Mouse (Mus musculus): ENCODE measurements around the gene Olfr694. TPM values are rescaled to one million over a fixed set of nuclear protein-coding genes. Genes with fewer than 3 reads are reported as not detected.

Gene Olfr694
- polyA plus RNA-seq, 1 experiment from 2014 or later, result not detected

DNA sequence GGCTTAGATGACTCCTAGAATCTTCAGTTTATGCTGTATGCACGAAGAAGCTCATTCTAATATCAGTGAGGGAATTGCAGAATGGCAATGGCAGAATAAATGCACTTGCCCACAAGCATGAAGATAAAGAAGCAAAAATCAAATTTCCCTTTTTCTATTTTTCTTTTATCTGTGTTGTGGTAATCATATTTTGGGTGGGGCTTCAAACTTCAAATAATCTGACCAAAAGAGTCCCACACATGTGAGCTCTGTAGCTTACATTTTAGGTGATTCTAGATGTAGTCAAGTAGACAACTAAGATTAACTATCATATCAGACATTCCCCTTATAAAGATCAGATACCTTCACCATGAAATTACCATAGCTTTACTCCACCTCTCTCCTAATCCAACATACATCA, 41.8 kb downstream of the Olfr694 start:
- Histone ChIP-seq H3K4me2 (no peak overlapping the region), H3K36me3 (no peaks in the 10 kb centered on the region), H3K27ac (no peak overlapping the region), H3K4me1 (no peaks in the 10 kb centered on the region), H3K9ac (no peak overlapping the region), H3K4me3 (no peak overlapping the region), H3K9me3 (no peaks in the 10 kb centered on the region), H3K27me3 (no peaks in the 10 kb centered on the region)
- 73% methylated on average over 1 of the region's 1 CpGs for WGBS
- ATAC-seq (ENCODE audit: insufficient number of reproducible peaks, low FRiP score, low TSS enrichment, low read depth), result no peak

- Histone ChIP-seq H3K9ac (no peak overlapping the region), H3K4me3 (no peak overlapping the region), H3K4me1 (no peaks in the 10 kb centered on the region), H3K4me2 (no peak overlapping the region), H3K27me3 (no peaks in the 10 kb centered on the region), H3K27ac (no peak overlapping the region), H3K36me3 (no peaks in the 10 kb centered on the region), H3K9me3 (no peaks in the 10 kb centered on the region)
- ATAC-seq (ENCODE audit: insufficient number of reproducible peaks, low FRiP score, low TSS enrichment, low read depth), result no peak
- 80% methylated on average over 1 of the region's 1 CpGs for WGBS
These were observed 46.4 kb downstream of the Olfr694 start for GRCm38 (mm10) chr7:106645261-106645660.

GRCm38 (mm10) chr7:106644222-106644870, 47.3 kb downstream of the Olfr694 start:
- Histone ChIP-seq H3K9ac (no peak overlapping the region), H3K27ac (no peak overlapping the region), H3K4me3 (no peak overlapping the region), H3K9me3 (no peaks in the 10 kb centered on the region), H3K4me2 (no peak overlapping the region), H3K4me1 (no peaks in the 10 kb centered on the region), H3K36me3 (no peaks in the 10 kb centered on the region), H3K27me3 (no peaks in the 10 kb centered on the region)
- 75% methylated on average over 3 of the region's 3 CpGs for WGBS
- no peak for ATAC-seq (ENCODE audit: insufficient number of reproducible peaks, low FRiP score, low TSS enrichment, low read depth)

DNA sequence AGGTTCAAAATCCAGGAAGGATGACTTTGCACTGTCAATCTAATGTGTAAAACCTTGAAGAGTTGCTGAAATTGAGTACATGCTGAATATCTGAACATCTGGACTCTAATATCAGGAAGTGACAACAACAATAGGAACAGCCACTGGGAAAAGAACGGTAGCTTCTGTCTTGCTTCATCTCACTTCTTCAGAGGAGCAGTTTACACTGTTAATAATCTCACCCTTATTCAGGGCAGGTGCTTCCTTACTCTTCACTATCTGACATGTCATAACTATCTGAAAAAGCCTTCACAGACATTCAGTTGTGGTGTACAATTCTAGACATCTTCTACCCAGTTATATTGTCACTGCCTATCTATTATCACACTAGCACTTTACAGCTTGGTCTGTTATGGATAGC, 50.8 kb downstream of the Olfr694 start:
- no peaks in the 10 kb centered on the region for H3K9me3 ChIP-seq
- H3K27me3 ChIP-seq, result no peaks in the 10 kb centered on the region
- H3K4me3 ChIP-seq, result no peak overlapping the region
- no peaks in the 10 kb centered on the region for H3K4me1 ChIP-seq
- H3K36me3 ChIP-seq, result no peaks in the 10 kb centered on the region
- no peak for ATAC-seq (ENCODE audit: insufficient number of reproducible peaks, low FRiP score, low TSS enrichment, low read depth)
- H3K27ac ChIP-seq, result no peak overlapping the region
- H3K4me2 ChIP-seq, result no peak overlapping the region
- WGBS, result 71% methylated on average over 1 of the region's 1 CpGs
- no peak overlapping the region for H3K9ac ChIP-seq

DNA sequence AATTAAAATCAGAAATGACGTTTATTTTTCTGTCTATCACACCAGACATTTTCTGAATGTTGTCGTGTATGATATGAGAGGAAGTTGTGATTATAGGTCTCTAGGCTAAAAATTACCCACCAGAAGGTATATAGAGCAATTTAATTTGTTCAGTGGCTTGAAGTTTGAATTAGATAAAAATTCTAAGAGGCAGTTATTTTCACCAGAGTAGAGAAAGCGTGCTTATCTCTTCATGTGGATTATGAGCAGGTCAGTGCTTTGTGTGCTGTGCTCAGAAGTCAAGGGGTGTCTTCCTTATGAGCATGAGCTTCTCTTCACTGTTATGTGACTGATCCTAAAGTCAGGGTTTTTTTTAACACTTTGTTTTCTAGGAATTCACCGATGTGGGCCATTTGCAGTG, 56.1 kb downstream of the Olfr694 start:
- no peaks in the 10 kb centered on the region for H3K27me3 ChIP-seq
- no peaks in the 10 kb centered on the region for H3K4me1 ChIP-seq
- H3K4me3 ChIP-seq, result no peak overlapping the region
- no peak overlapping the region for H3K4me2 ChIP-seq
- WGBS, result 81% methylated on average over 4 of the region's 4 CpGs
- ATAC-seq (ENCODE audit: insufficient number of reproducible peaks, low FRiP score, low TSS enrichment, low read depth), result no peak
- no peaks in the 10 kb centered on the region for H3K36me3 ChIP-seq
- no peak overlapping the region for H3K9ac ChIP-seq
- no peaks in the 10 kb centered on the region for H3K9me3 ChIP-seq
- H3K27ac ChIP-seq, result no peak overlapping the region

Other genes with a start within 250 kb of the Olfr694 start
- not detected in 2 replicates for gene Olfr693, start 11.2 kb downstream of the Olfr694 start, polyA plus RNA-seq (2015; fragmentation: Nextera tagmentation; extraction: Ambion mirVana)
- gene Olfr695, start 24.6 kb upstream of the Olfr694 start, polyA plus RNA-seq (2015; fragmentation: Nextera tagmentation; extraction: Ambion mirVana), result not detected in 2 replicates
- gene Olfr697, start 50.6 kb upstream of the Olfr694 start, polyA plus RNA-seq (2015; fragmentation: Nextera tagmentation; extraction: Ambion mirVana), result not detected in 2 replicates
- gene Olfr698, start 63.6 kb upstream of the Olfr694 start, polyA plus RNA-seq (2015; fragmentation: Nextera tagmentation; extraction: Ambion mirVana), result not detected in 2 replicates
- not detected in 2 replicates for gene Olfr699, start 101.4 kb upstream of the Olfr694 start, polyA plus RNA-seq (2015; fragmentation: Nextera tagmentation; extraction: Ambion mirVana)
- not detected in 2 replicates for gene Olfr700, start 117.0 kb upstream of the Olfr694 start, polyA plus RNA-seq (2015; fragmentation: Nextera tagmentation; extraction: Ambion mirVana)
- gene Olfr701, start 122.3 kb upstream of the Olfr694 start, polyA plus RNA-seq (2015; fragmentation: Nextera tagmentation; extraction: Ambion mirVana), result not detected in 2 replicates
- gene Olfr702, start 142.1 kb upstream of the Olfr694 start, polyA plus RNA-seq (2015; fragmentation: Nextera tagmentation; extraction: Ambion mirVana), result not detected in 2 replicates
- gene Olfr703, start 151.5 kb upstream of the Olfr694 start, polyA plus RNA-seq (2015; fragmentation: Nextera tagmentation; extraction: Ambion mirVana), result not detected in 2 replicates
- gene Olfr704, start 171.4 kb upstream of the Olfr694 start, polyA plus RNA-seq (2015; fragmentation: Nextera tagmentation; extraction: Ambion mirVana), result not detected in 2 replicates
- gene Olfr705, start 185.1 kb upstream of the Olfr694 start, polyA plus RNA-seq (2015; fragmentation: Nextera tagmentation; extraction: Ambion mirVana), result not detected in 2 replicates
- not detected in 2 replicates for gene Olfr706, start 196.3 kb upstream of the Olfr694 start, polyA plus RNA-seq (2015; fragmentation: Nextera tagmentation; extraction: Ambion mirVana)
- gene Olfr707, start 209.4 kb upstream of the Olfr694 start, polyA plus RNA-seq (2015; fragmentation: Nextera tagmentation; extraction: Ambion mirVana), result not detected in 2 replicates
- not detected in 2 replicates for gene Olfr1532-ps1, start 216.2 kb upstream of the Olfr694 start, polyA plus RNA-seq (2015; fragmentation: Nextera tagmentation; extraction: Ambion mirVana)
- gene Olfr709-ps1, start 240.4 kb upstream of the Olfr694 start, polyA plus RNA-seq (2015; fragmentation: Nextera tagmentation; extraction: Ambion mirVana), result not detected in 2 replicates

Measured in limb, embryonic 15.5 days (tissue).